In genomic region chr2:180953638-180954037, GRCm38 (mm10) we compare ENCODE assay signal across 8 mouse cellular contexts. TPM values are rescaled to one million over a fixed set of nuclear protein-coding genes. Genes with fewer than 3 reads are reported as not detected.
A peak's percentile ranks its signal among the peaks of the same experiment; 100 is the strongest.
DNase-seq lines count a peak whose midpoint lies in the region; ATAC-seq and TF ChIP-seq lines count a peak whose summit lies in the region.

No protein-coding gene starts in this region.

- peak overlapping the region; percentile 59 for H3K9ac ChIP-seq in heart, embryonic 16.5 days (ENCODE audit: low read length)
- H3K9ac ChIP-seq in hindbrain, embryonic 12.5 days = peak overlapping the region; percentile 83
- peak overlapping the region; percentile 84 for H3K9ac ChIP-seq in midbrain, embryonic 13.5 days (replicated peaks)

- H3K27me3 ChIP-seq in heart, embryonic 16.5 days (ENCODE audit: control insufficient read depth, insufficient read depth, low read length) = peaks cover 38% of the 10 kb centered on the region
- no peaks in the 10 kb centered on the region for H3K27me3 ChIP-seq in hindbrain, embryonic 12.5 days
- H3K27me3 ChIP-seq in midbrain, embryonic 13.5 days = no peaks in the 10 kb centered on the region
- H3K27me3 ChIP-seq in kidney, adult 2 months (replicated peaks; ENCODE audit: control insufficient read depth, insufficient read depth, low read length) = no peaks in the 10 kb centered on the region

- H3K4me3 ChIP-seq in heart, embryonic 16.5 days (ENCODE audit: low read length) = peak overlapping the region; percentile 55
- H3K4me3 ChIP-seq in hindbrain, embryonic 12.5 days = peak overlapping the region; percentile 64
- H3K4me3 ChIP-seq in midbrain, embryonic 13.5 days (replicated peaks) = peak overlapping the region; percentile 70
- H3K4me3 ChIP-seq in kidney, adult 2 months (ENCODE audit: insufficient read depth, low read depth, low read length) = no peak overlapping the region

- WGBS in heart, embryonic 16.5 days = 40% methylated on average over 2 of the region's 2 CpGs
- WGBS in hindbrain, embryonic 12.5 days = 16% methylated on average over 2 of the region's 2 CpGs
- whole genome bisulfite sequencing in midbrain, embryonic 13.5 days = 4% methylated on average over 2 of the region's 2 CpGs
- WGBS in kidney, adult 2 months = 56% methylated on average over 2 of the region's 2 CpGs

- H3K9me3 ChIP-seq in heart, embryonic 16.5 days (replicated peaks; ENCODE audit: control insufficient read depth, low read length) = no peaks in the 10 kb centered on the region
- no peaks in the 10 kb centered on the region for H3K9me3 ChIP-seq in hindbrain, embryonic 12.5 days (replicated peaks)
- H3K9me3 ChIP-seq in midbrain, embryonic 13.5 days = no peaks in the 10 kb centered on the region

- DNase-seq in heart, adult 8-10 months (ENCODE audit: low spot score) = no peak
- DNase-seq in brain, embryonic 14.5 days (ENCODE audit: low read depth) = peak; percentile 61
- DNase-seq in yolk sac, embryonic 10.5 days (ENCODE audit: low spot score) = no peak
- DNase-seq in ovary, adult 18-20 months (ENCODE audit: low spot score) = no peak
- no peak for DNase-seq in kidney, adult 2 months

- no peak for TF ChIP-seq CTCF in brain, embryonic 14.5 days (IDR thresholded peaks at IDR 0.05; ENCODE audit: borderline replicate concordance, extremely low read depth, insufficient read depth, insufficient read length)
- TF ChIP-seq CTCF in kidney, adult 2 months (conservative IDR thresholded peaks at IDR 0.05; ENCODE audit: insufficient read depth, insufficient read length, low read depth, low read length) = no peak

- TF ChIP-seq POLR2A in brain, embryonic 14.5 days (IDR thresholded peaks at IDR 0.05; ENCODE audit: borderline replicate concordance, extremely low read depth, insufficient read depth, insufficient read length, poor library complexity, severe bottlenecking) = no peak
- TF ChIP-seq POLR2A in kidney, adult 2 months (IDR thresholded peaks at IDR 0.05; ENCODE audit: low read depth, low read length) = no peak

- H3K36me3 ChIP-seq in heart, embryonic 16.5 days (ENCODE audit: control insufficient read depth, insufficient read depth) = no peaks in the 10 kb centered on the region
- H3K36me3 ChIP-seq in hindbrain, embryonic 12.5 days = no peaks in the 10 kb centered on the region
- H3K36me3 ChIP-seq in midbrain, embryonic 13.5 days = no peaks in the 10 kb centered on the region
- H3K36me3 ChIP-seq in kidney, adult 2 months (ENCODE audit: control insufficient read depth, insufficient read depth, low read length) = no peaks in the 10 kb centered on the region

- peaks cover 4% of the 10 kb centered on the region; the same call in 1 of the 2 replicates for H3K4me1 ChIP-seq in heart, embryonic 16.5 days (ENCODE audit: control insufficient read depth, insufficient read depth, low read length)
- H3K4me1 ChIP-seq in hindbrain, embryonic 12.5 days = peaks cover 54% of the 10 kb centered on the region
- H3K4me1 ChIP-seq in midbrain, embryonic 13.5 days (replicated peaks) = peaks cover 57% of the 10 kb centered on the region
- no peaks in the 10 kb centered on the region; the same call in 1 of the 2 replicates for H3K4me1 ChIP-seq in kidney, adult 2 months (ENCODE audit: control insufficient read depth, insufficient read depth, low read length)

- peak overlapping the region; percentile 11 for H3K27ac ChIP-seq in heart, embryonic 16.5 days (ENCODE audit: low read length)
- H3K27ac ChIP-seq in hindbrain, embryonic 12.5 days = peak overlapping the region; percentile 96
- H3K27ac ChIP-seq in midbrain, embryonic 13.5 days = peak overlapping the region; percentile 97
- H3K27ac ChIP-seq in kidney, adult 2 months (ENCODE audit: insufficient read depth, low read depth, low read length) = no peak overlapping the region

- ATAC-seq in heart, embryonic 16.5 days (replicated peaks; ENCODE audit: extremely low read depth, insufficient read depth, low FRiP score) = no peak
- no peak for ATAC-seq in hindbrain, embryonic 12.5 days (ENCODE audit: low FRiP score)
- ATAC-seq in midbrain, embryonic 13.5 days = no peak

- peak overlapping the region; percentile 69 for H3K4me2 ChIP-seq in heart, embryonic 16.5 days (ENCODE audit: low read depth, low read length)
- H3K4me2 ChIP-seq in hindbrain, embryonic 12.5 days (replicated peaks) = peak overlapping the region; percentile 61
- H3K4me2 ChIP-seq in midbrain, embryonic 13.5 days (replicated peaks) = peak overlapping the region; percentile 70

RNA-seq across cellular contexts. Expression of gene Nkain4, which starts 0.9 kb away (rescaled TPM):
- polyA plus RNA-seq in heart, embryonic 16.5 days (2015; fragmentation: Nextera tagmentation; extraction: Ambion mirVana) = 41.0 TPM in 2 replicates
- 10 to 100 TPM in 1 of 4 experiments, 1 to 10 TPM in 3; 6.6 to 12.0 (median 6.7) TPM for total RNA-seq in heart, adult 8-10 months (2022)
- polyA plus RNA-seq in brain, embryonic 14.5 days (2012; rRNA removed) = 63.1 and 66.1 TPM in 2 replicates
- 81.2 and 86.4 TPM in 2 replicates for polyA plus RNA-seq in hindbrain, embryonic 12.5 days (2016; fragmentation: Nextera tagmentation; extraction: Ambion mirVana)
- 94.0 and 101 TPM in 2 replicates for polyA plus RNA-seq in midbrain, embryonic 13.5 days (2015; fragmentation: Nextera tagmentation; extraction: Ambion mirVana)
- polyA plus RNA-seq in kidney, adult 2 months (2012; rRNA removed) = 2.0 and 3.7 TPM in 2 replicates

RNA-seq across cellular contexts. Expression of gene Arfgap1, which starts 13.4 kb away (rescaled TPM):
- 76.1 and 86.1 TPM in 2 replicates for polyA plus RNA-seq in heart, embryonic 16.5 days (2015; fragmentation: Nextera tagmentation; extraction: Ambion mirVana)
- 10 to 100 TPM; 28.1 to 35.6 (median 33.2) TPM for total RNA-seq in heart, adult 8-10 months (2022)
- polyA plus RNA-seq in brain, embryonic 14.5 days (2012; rRNA removed) = 104 and 109 TPM in 2 replicates
- 100 TPM in 2 replicates for polyA plus RNA-seq in hindbrain, embryonic 12.5 days (2016; fragmentation: Nextera tagmentation; extraction: Ambion mirVana)
- polyA plus RNA-seq in midbrain, embryonic 13.5 days (2015; fragmentation: Nextera tagmentation; extraction: Ambion mirVana) = 98.9 and 103 TPM in 2 replicates
- polyA plus RNA-seq in kidney, adult 2 months (2012; rRNA removed) = 35.6 and 38.9 TPM in 2 replicates

RNA-seq across cellular contexts. Expression of gene Birc7, which starts 24.8 kb away (rescaled TPM):
- polyA plus RNA-seq in heart, embryonic 16.5 days (2015; fragmentation: Nextera tagmentation; extraction: Ambion mirVana) = 0.09 and 0.27 TPM in 2 replicates
- total RNA-seq in heart, adult 8-10 months (2022) = not detected
- 0.14 and 0.26 TPM in 2 replicates for polyA plus RNA-seq in brain, embryonic 14.5 days (2012; rRNA removed)
- polyA plus RNA-seq in hindbrain, embryonic 12.5 days (2016; fragmentation: Nextera tagmentation; extraction: Ambion mirVana) = 0.41 TPM in 1 of 2 replicates, not detected in the other
- polyA plus RNA-seq in midbrain, embryonic 13.5 days (2015; fragmentation: Nextera tagmentation; extraction: Ambion mirVana) = 0.27 and 0.55 TPM in 2 replicates
- not detected in 2 replicates for polyA plus RNA-seq in kidney, adult 2 months (2012; rRNA removed)

RNA-seq across cellular contexts. Expression of gene Col20a1, which starts 32.7 kb away (rescaled TPM):
- 0.07 and 0.30 TPM in 2 replicates for polyA plus RNA-seq in heart, embryonic 16.5 days (2015; fragmentation: Nextera tagmentation; extraction: Ambion mirVana)
- total RNA-seq in heart, adult 8-10 months (2022) = under 1 TPM; 0.19 to 0.75 (median 0.28) TPM
- polyA plus RNA-seq in brain, embryonic 14.5 days (2012; rRNA removed) = 0.98 and 1.2 TPM in 2 replicates
- polyA plus RNA-seq in hindbrain, embryonic 12.5 days (2016; fragmentation: Nextera tagmentation; extraction: Ambion mirVana) = 1.8 and 2.1 TPM in 2 replicates
- polyA plus RNA-seq in midbrain, embryonic 13.5 days (2015; fragmentation: Nextera tagmentation; extraction: Ambion mirVana) = 0.12 and 0.35 TPM in 2 replicates
- 1.2 and 1.3 TPM in 2 replicates for polyA plus RNA-seq in kidney, adult 2 months (2012; rRNA removed)

RNA-seq across cellular contexts. Expression of gene Ythdf1, which starts 32.9 kb away (rescaled TPM):
- 17.5 and 33.9 TPM in 2 replicates for polyA plus RNA-seq in heart, embryonic 16.5 days (2015; fragmentation: Nextera tagmentation; extraction: Ambion mirVana)
- total RNA-seq in heart, adult 8-10 months (2022) = 10 to 100 TPM; 28.5 to 31.4 (median 30.5) TPM
- polyA plus RNA-seq in brain, embryonic 14.5 days (2012; rRNA removed) = 67.0 and 68.5 TPM in 2 replicates
- polyA plus RNA-seq in hindbrain, embryonic 12.5 days (2016; fragmentation: Nextera tagmentation; extraction: Ambion mirVana) = 61.0 and 65.0 TPM in 2 replicates
- 37.7 and 47.2 TPM in 2 replicates for polyA plus RNA-seq in midbrain, embryonic 13.5 days (2015; fragmentation: Nextera tagmentation; extraction: Ambion mirVana)
- 33.9 and 34.8 TPM in 2 replicates for polyA plus RNA-seq in kidney, adult 2 months (2012; rRNA removed)
